Mouse (Mus musculus) kidney, embryonic 16.5 days (tissue): ENCODE data around the gene Tspan5. TPM values are rescaled to one million over a fixed set of nuclear protein-coding genes. Genes with fewer than 3 reads are reported as not detected.

Experiments
- ATAC-seq: fragments of 200-750 bp; cut with Nextera tagmentation; 2 replicates; pipeline ENCODE4 v1.8.0; 2017; ENCODE audit warnings: moderate TSS enrichment; ENCODE audit not compliant: low FRiP score, low TSS enrichment
- H3K27ac ChIP-seq: fragments of 300-500 bp; sonication (generic); 2 replicates; pipeline ENCODE4 v1.5.1; 2014; ENCODE audit warnings: low read length
- H3K27me3 ChIP-seq: fragments of 300-500 bp; sonication (generic); 2 replicates; pipeline ENCODE4 v1.6.1; 2014; ENCODE audit warnings: low read length, control low read depth, mixed read lengths; ENCODE audit not compliant: insufficient read depth
- H3K36me3 ChIP-seq: fragments of 300-500 bp; sonication (generic); 2 replicates; pipeline ENCODE4 v1.6.1; 2014; ENCODE audit warnings: low read length, control low read depth, mixed read lengths; ENCODE audit not compliant: insufficient read depth
- H3K4me1 ChIP-seq: fragments of 300-500 bp; sonication (generic); 2 replicates; pipeline ENCODE4 v1.6.1; 2014; ENCODE audit warnings: low read length, control low read depth, mixed read lengths; ENCODE audit not compliant: insufficient read depth
- H3K4me2 ChIP-seq: fragments of 300-500 bp; sonication (generic); replicated peaks from 2 replicates; pipeline ENCODE4 v1.6.1; 2014; ENCODE audit warnings: low read depth, low read length
- H3K4me3 ChIP-seq: fragments of 300-500 bp; sonication (generic); 2 replicates; pipeline ENCODE4 v1.5.1; 2014; ENCODE audit warnings: mild to moderate bottlenecking, low read length
- H3K9ac ChIP-seq: fragments of 300-500 bp; sonication (generic); replicated peaks from 2 replicates; pipeline ENCODE4 v1.6.1; 2014; ENCODE audit warnings: low read length
- H3K9me3 ChIP-seq: fragments of 300-500 bp; sonication (generic); 2 replicates; pipeline ENCODE4 v1.6.1; 2016; ENCODE audit warnings: low read length, control low read depth
- WGBS: fragments of 180-500 bp; shearing (Covaris S2); extraction: QIAGEN DNeasy Blood & Tissue Kit; methylation state at CpG from one replicate; pipeline ENCODE4 v1.1.7; 2014; 5-methylcytosine and 5-hydroxymethylcytosine counted together
- polyA plus RNA-seq: library from polyadenylated mRNA; unstranded; fragments of >200 nt; fragmentation: Nextera tagmentation; extraction: Ambion mirVana; gene quantifications from 2 replicates; pipeline ENCODE4 v1.2.1, GENCODE M21; 2015

Gene Tspan5
- polyA plus RNA-seq, 1 experiment from 2014 or later, result 22.8 TPM

- 85% methylated on average over 8 of the region's 8 CpGs for WGBS
- ATAC-seq, result peak; percentile 14; the same call in 1 of the 2 replicates
- Histone ChIP-seq H3K36me3 (no peaks in the 10 kb centered on the region), H3K27ac (no peak overlapping the region), H3K4me1 (peaks cover 38% of the 10 kb centered on the region), H3K9me3 (no peaks in the 10 kb centered on the region), H3K27me3 (no peaks in the 10 kb centered on the region), H3K4me3 (no peak overlapping the region), H3K9ac (no peak overlapping the region), H3K4me2 (no peak overlapping the region)
Measured at GRCm38 (mm10) chr3:138859166-138859565, 117.2 kb downstream of the Tspan5 start.

- 35% methylated on average over 8 of the region's 8 CpGs for WGBS
- Histone ChIP-seq H3K9ac (no peak overlapping the region), H3K27ac (no peak overlapping the region), H3K27me3 (no peaks in the 10 kb centered on the region), H3K9me3 (no peaks in the 10 kb centered on the region), H3K4me3 (no peak overlapping the region), H3K4me1 (peaks cover 38% of the 10 kb centered on the region), H3K4me2 (no peak overlapping the region), H3K36me3 (no peaks in the 10 kb centered on the region)
- ATAC-seq, result peak; percentile 85
Measured at GRCm38 (mm10) chr3:138859666-138860065, 117.7 kb downstream of the Tspan5 start.

- no peaks in the 10 kb centered on the region for H3K27me3 ChIP-seq
- WGBS, result 67% methylated on average over 11 of the region's 11 CpGs
- ATAC-seq, result peak; percentile 17; the same call in 1 of the 2 replicates
- no peaks in the 10 kb centered on the region for H3K36me3 ChIP-seq
- H3K4me1 ChIP-seq, result peaks cover 38% of the 10 kb centered on the region
- no peak overlapping the region for H3K4me3 ChIP-seq
- no peak overlapping the region for H3K4me2 ChIP-seq
- no peak overlapping the region for H3K9ac ChIP-seq
- H3K9me3 ChIP-seq, result no peaks in the 10 kb centered on the region
- no peak overlapping the region for H3K27ac ChIP-seq
Measured at GRCm38 (mm10) chr3:138860257-138860760, 118.3 kb downstream of the Tspan5 start.

GRCm38 (mm10) chr3:138861032-138861431 lies 119.0 kb downstream of the Tspan5 start:
- WGBS, result 33% methylated on average over 9 of the region's 9 CpGs
- no peak overlapping the region for H3K9ac ChIP-seq

GRCm38 (mm10) chr3:138861589-138861988 lies 119.6 kb downstream of the Tspan5 start:
- Histone ChIP-seq H3K9me3 (no peaks in the 10 kb centered on the region; the same call in 1 of the 2 replicates), H3K4me3 (no peak overlapping the region), H3K4me2 (no peak overlapping the region), H3K9ac (no peak overlapping the region), H3K4me1 (peaks cover 35% of the 10 kb centered on the region), H3K27me3 (no peaks in the 10 kb centered on the region), H3K36me3 (no peaks in the 10 kb centered on the region), H3K27ac (no peak overlapping the region)
- 66% methylated on average over 3 of the region's 3 CpGs for WGBS
- ATAC-seq, result no peak

More at GRCm38 (mm10) chr3:138861032-138861431, 119.0 kb downstream of the Tspan5 start:
- Histone ChIP-seq H3K4me1 (peaks cover 35% of the 10 kb centered on the region), H3K36me3 (no peaks in the 10 kb centered on the region), H3K9me3 (no peaks in the 10 kb centered on the region), H3K27ac (no peak overlapping the region), H3K4me2 (no peak overlapping the region), H3K4me3 (no peak overlapping the region), H3K27me3 (no peaks in the 10 kb centered on the region)
- no peak for ATAC-seq

- Histone ChIP-seq H3K9me3 (peaks cover 6% of the 10 kb centered on the region; the same call in 1 of the 2 replicates), H3K4me2 (no peak overlapping the region), H3K9ac (no peak overlapping the region), H3K27me3 (no peaks in the 10 kb centered on the region), H3K36me3 (no peaks in the 10 kb centered on the region), H3K4me1 (0 out of 2 replicates have a peak, but pooled peaks cover 12% of the 10 kb centered on the region), H3K4me3 (no peak overlapping the region), H3K27ac (no peak overlapping the region)
- 83% methylated on average over 12 of the region's 12 CpGs for WGBS
- no peak for ATAC-seq
Measured at GRCm38 (mm10) chr3:138864166-138864648, 122.2 kb downstream of the Tspan5 start.

- ATAC-seq, result no peak
- H3K4me3 ChIP-seq, result no peak overlapping the region
- no peaks in the 10 kb centered on the region for H3K36me3 ChIP-seq
- H3K4me2 ChIP-seq, result no peak overlapping the region
- H3K27me3 ChIP-seq, result no peaks in the 10 kb centered on the region
- H3K4me1 ChIP-seq, result 0 out of 2 replicates have a peak, but pooled peaks cover 8% of the 10 kb centered on the region
- 90% methylated on average over 5 of the region's 5 CpGs for WGBS
- H3K9me3 ChIP-seq, result peaks cover 6% of the 10 kb centered on the region; the same call in 1 of the 2 replicates
- H3K9ac ChIP-seq, result no peak overlapping the region
- no peak overlapping the region for H3K27ac ChIP-seq
Measured at GRCm38 (mm10) chr3:138865271-138865670, 123.3 kb downstream of the Tspan5 start.

- H3K9me3 ChIP-seq, result peaks cover 6% of the 10 kb centered on the region; the same call in 1 of the 2 replicates
- H3K4me1 ChIP-seq, result no peaks in the 10 kb centered on the region
- H3K36me3 ChIP-seq, result no peaks in the 10 kb centered on the region
- no peak overlapping the region for H3K4me2 ChIP-seq
- H3K9ac ChIP-seq, result no peak overlapping the region
- 66% methylated on average over 16 of the region's 16 CpGs for WGBS
- no peak overlapping the region for H3K4me3 ChIP-seq
- H3K27me3 ChIP-seq, result no peaks in the 10 kb centered on the region
- H3K27ac ChIP-seq, result no peak overlapping the region
- no peak for ATAC-seq
Measured at GRCm38 (mm10) chr3:138867149-138867848, 125.3 kb downstream of the Tspan5 start.

GRCm38 (mm10) chr3:138868409-138868808 lies 126.4 kb downstream of the Tspan5 start:
- Histone ChIP-seq H3K4me1 (no peaks in the 10 kb centered on the region), H3K4me2 (no peak overlapping the region), H3K27me3 (no peaks in the 10 kb centered on the region), H3K9me3 (peaks cover 6% of the 10 kb centered on the region; the same call in 1 of the 2 replicates), H3K36me3 (no peaks in the 10 kb centered on the region), H3K4me3 (no peak overlapping the region), H3K9ac (no peak overlapping the region), H3K27ac (no peak overlapping the region)
- ATAC-seq, result no peak
- WGBS, result 72% methylated on average over 13 of the region's 13 CpGs

- no peak overlapping the region for H3K27ac ChIP-seq
- ATAC-seq, result no peak
- H3K4me3 ChIP-seq, result no peak overlapping the region
- H3K9me3 ChIP-seq, result no peaks in the 10 kb centered on the region
- no peaks in the 10 kb centered on the region for H3K36me3 ChIP-seq
- no peak overlapping the region for H3K4me2 ChIP-seq
- H3K4me1 ChIP-seq, result no peaks in the 10 kb centered on the region; the same call in 1 of the 2 replicates
- 93% methylated on average over 7 of the region's 7 CpGs for WGBS
- H3K9ac ChIP-seq, result no peak overlapping the region
- no peaks in the 10 kb centered on the region for H3K27me3 ChIP-seq
Measured at GRCm38 (mm10) chr3:138875282-138875681, 133.3 kb downstream of the Tspan5 start.
